Mouse (Mus musculus): ENCODE measurements around the gene Susd6.
A peak's percentile ranks its signal among the peaks of the same experiment; 100 is the strongest.
"Not testable (repeated sequence)": the region's sequence is repeated elsewhere in the genome, so short reads cannot be mapped to it uniquely, and the experiment has no call there.

Susd6 gene

GRCm38 (mm10) chr12:80813872-80814271, 23.6 kb downstream of the Susd6 start:
- no peak for DNase-seq

- DNase-seq, result no peak
These were observed 24.2 kb downstream of the Susd6 start for GRCm38 (mm10) chr12:80814529-80814928.

- DNase-seq, result peak; percentile 17
These were observed 25.0 kb downstream of the Susd6 start for GRCm38 (mm10) chr12:80815298-80815697.

- DNase-seq, result no peak
These were observed 25.6 kb downstream of the Susd6 start for GRCm38 (mm10) chr12:80815893-80816292.

GRCm38 (mm10) chr12:80816380-80817086, 26.2 kb downstream of the Susd6 start:
- DNase-seq, result peak; percentile 38

GRCm38 (mm10) chr12:80817697-80818235, 27.5 kb downstream of the Susd6 start:
- DNase-seq, result no peak

GRCm38 (mm10) chr12:80819020-80819419, 28.7 kb downstream of the Susd6 start:
- not testable (repeated sequence) for DNase-seq

GRCm38 (mm10) chr12:80821312-80822007, 31.1 kb downstream of the Susd6 start:
- DNase-seq, result no peak

- DNase-seq, result no peak
These were observed 32.2 kb downstream of the Susd6 start for GRCm38 (mm10) chr12:80822533-80822932.

GRCm38 (mm10) chr12:80824202-80824601, 33.9 kb downstream of the Susd6 start:
- DNase-seq, result no peak

- no peak for DNase-seq
These were observed 36.1 kb downstream of the Susd6 start for GRCm38 (mm10) chr12:80826423-80826822.

- DNase-seq, result no peak
These were observed 37.2 kb downstream of the Susd6 start for GRCm38 (mm10) chr12:80827464-80828015.

- no peak for DNase-seq
These were observed 37.7 kb downstream of the Susd6 start for GRCm38 (mm10) chr12:80828020-80828419.

- no peak for DNase-seq
These were observed 38.6 kb downstream of the Susd6 start for GRCm38 (mm10) chr12:80828951-80829350.

GRCm38 (mm10) chr12:80830211-80830610, 39.9 kb downstream of the Susd6 start:
- no peak for DNase-seq

GRCm38 (mm10) chr12:80830820-80831219, 40.5 kb downstream of the Susd6 start:
- no peak for DNase-seq

GRCm38 (mm10) chr12:80832313-80832712, 42.0 kb downstream of the Susd6 start:
- DNase-seq, result no peak

GRCm38 (mm10) chr12:80833541-80833940, 43.2 kb downstream of the Susd6 start:
- DNase-seq, result no peak

GRCm38 (mm10) chr12:80834156-80834900, 44.0 kb downstream of the Susd6 start:
- DNase-seq, result no peak

GRCm38 (mm10) chr12:80834901-80835570, 44.7 kb downstream of the Susd6 start:
- no peak for DNase-seq

GRCm38 (mm10) chr12:80837614-80838013, 47.3 kb downstream of the Susd6 start:
- DNase-seq, result no peak

GRCm38 (mm10) chr12:80838271-80838670, 48.0 kb downstream of the Susd6 start:
- DNase-seq, result no peak

GRCm38 (mm10) chr12:80838787-80839186, 48.5 kb downstream of the Susd6 start:
- no peak for DNase-seq
